Mouse (Mus musculus) MN1 (cell line): ENCODE measurements at regions not wholly inside any gene's neighbourhood (a gene's known extent, or its start where the extent isn't known, plus 50 kb on each side); places are given as distances from the start of the nearest gene placed in this dataset.

Experiments used
- DNase-seq: peaks from one replicate; pipeline ENCODE4 v3.0.0-alpha.2; 2016; ENCODE audit warnings: low spot score

GRCm38 (mm10) chr2:56025059-56025458, 589.3 kb downstream of the Kcnj3 start:
- DNase-seq = peak; percentile 62

DNA sequence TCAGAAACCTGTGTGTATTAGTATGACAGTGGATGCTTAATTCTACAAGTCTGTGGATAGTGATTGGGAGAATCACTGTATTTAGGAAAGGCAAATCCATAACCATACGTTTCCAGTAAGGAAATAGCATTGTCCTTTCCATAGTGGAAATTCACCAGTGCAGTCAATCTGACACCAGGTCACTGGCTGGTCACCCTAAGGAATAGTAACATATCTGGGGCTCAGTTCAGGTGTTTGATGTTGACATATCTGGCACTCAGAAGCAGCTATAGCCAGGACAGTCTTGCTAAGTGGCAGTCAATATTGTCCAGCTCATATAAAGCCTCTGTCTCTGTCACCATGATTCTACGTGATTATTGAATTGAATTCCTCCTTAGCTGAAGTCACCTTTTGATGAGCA, 593.2 kb downstream of the Kcnj3 start:
- DNase-seq = no peak
